Mouse (Mus musculus) hindbrain, embryonic 11.5 days (tissue): ENCODE results near the gene Phlda1. TPM values are rescaled to one million over a fixed set of nuclear protein-coding genes. Genes with fewer than 3 reads are reported as not detected.

Source experiments
- ATAC-seq: fragments of 200-750 bp; cut with Nextera tagmentation; 2 replicates; pipeline ENCODE4 v1.8.0; 2017; ENCODE audit warnings: mild to moderate bottlenecking, moderate TSS enrichment, moderate library complexity; ENCODE audit not compliant: low FRiP score
- DNase-seq: peaks from one replicate; pipeline ENCODE4 v3.0.0-alpha.2; 2015; ENCODE audit warnings: low spot score
- H3K27ac ChIP-seq: fragments of 300-500 bp; sonication (generic); 2 replicates; pipeline ENCODE4 v1.5.1; 2014; ENCODE audit warnings: mild to moderate bottlenecking, low read depth, low read length
- H3K27me3 ChIP-seq: fragments of 300-500 bp; sonication (generic); 2 replicates; pipeline ENCODE4 v1.6.1; 2014; ENCODE audit warnings: mild to moderate bottlenecking, low read length, moderate library complexity, mixed read lengths; ENCODE audit not compliant: control insufficient read depth, insufficient read depth
- H3K36me3 ChIP-seq: fragments of 300-500 bp; sonication (generic); 2 replicates; pipeline ENCODE4 v1.6.1; 2014; ENCODE audit warnings: mild to moderate bottlenecking, low read length, moderate library complexity, mixed read lengths; ENCODE audit not compliant: control insufficient read depth, insufficient read depth
- H3K4me1 ChIP-seq: fragments of 300-500 bp; sonication (generic); replicated peaks from 2 replicates; pipeline ENCODE4 v1.6.1; 2014; ENCODE audit warnings: low read length, mixed read lengths; ENCODE audit not compliant: control insufficient read depth, insufficient read depth
- H3K4me2 ChIP-seq: fragments of 300-500 bp; sonication (generic); replicated peaks from 2 replicates; pipeline ENCODE4 v1.6.1; 2014; ENCODE audit warnings: mild to moderate bottlenecking, low read depth, low read length
- H3K4me3 ChIP-seq: fragments of 300-500 bp; sonication (generic); 2 replicates; pipeline ENCODE4 v1.5.1; 2014; ENCODE audit warnings: low read depth, low read length
- H3K9ac ChIP-seq: fragments of 300-500 bp; sonication (generic); 2 replicates; pipeline ENCODE4 v1.6.1; 2014; ENCODE audit warnings: low read depth, low read length
- H3K9me3 ChIP-seq: fragments of 300-500 bp; sonication (generic); 2 replicates; pipeline ENCODE4 v1.6.1; 2016; ENCODE audit warnings: low read length; ENCODE audit not compliant: control insufficient read depth
- WGBS: fragments of 180-500 bp; shearing (Covaris S2); extraction: QIAGEN DNeasy Blood & Tissue Kit; methylation state at CpG from one replicate; pipeline ENCODE4 v1.1.7; 2014; 5-methylcytosine and 5-hydroxymethylcytosine counted together
- polyA plus RNA-seq: library from polyadenylated mRNA; unstranded; fragments of >200 nt; fragmentation: Nextera tagmentation; extraction: Ambion mirVana; gene quantifications from 2 replicates; pipeline ENCODE4 v1.2.1, GENCODE M21; 2014

The Phlda1 gene
- polyA plus RNA-seq, 1 experiment from 2014 or later, result 30.0 TPM

DNA sequence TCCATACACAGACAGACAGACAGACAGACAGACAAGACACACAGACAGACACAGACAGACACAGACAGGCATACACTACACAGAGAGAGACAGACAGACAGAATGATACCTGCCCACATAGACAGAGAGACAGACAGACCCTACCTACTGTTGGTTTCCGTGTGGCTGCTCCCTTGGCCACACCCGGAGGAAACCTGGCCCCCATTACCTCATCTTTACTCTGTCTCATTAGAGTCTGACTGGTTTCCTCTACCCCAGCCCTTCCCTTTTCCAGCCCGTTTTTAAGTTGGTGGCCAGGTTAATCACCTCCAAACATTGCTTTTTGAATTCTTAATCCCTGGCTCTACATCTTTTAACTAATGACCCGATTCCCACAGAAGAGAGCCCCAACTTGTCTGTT is 22.2 kb downstream of the Phlda1 start:
- WGBS, result 80% methylated on average over 4 of the region's 4 CpGs

DNA sequence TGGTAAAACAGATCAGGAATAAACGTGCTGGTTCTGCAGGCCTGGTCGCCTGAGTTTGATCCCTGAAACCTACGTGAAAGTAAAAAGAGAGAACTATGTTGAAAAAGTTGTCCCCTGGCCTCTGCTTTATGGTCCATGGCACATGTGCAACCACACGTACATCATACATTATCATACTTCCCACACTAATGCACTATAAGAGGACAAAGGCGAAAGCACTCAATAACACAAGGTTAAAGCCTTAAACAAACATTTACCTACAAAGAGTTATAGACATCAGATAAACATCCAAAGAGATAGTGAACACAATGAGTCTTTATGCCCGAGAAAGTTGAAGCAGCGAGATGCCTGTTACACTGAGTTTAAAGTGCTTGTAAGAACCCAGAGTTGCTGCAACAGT is 24.3 kb downstream of the Phlda1 start:
- Histone ChIP-seq H3K4me2 (no peak overlapping the region), H3K9ac (no peak overlapping the region), H3K36me3 (no peaks in the 10 kb centered on the region), H3K9me3 (no peaks in the 10 kb centered on the region), H3K4me1 (no peaks in the 10 kb centered on the region), H3K4me3 (no peak overlapping the region), H3K27ac (no peak overlapping the region), H3K27me3 (no peaks in the 10 kb centered on the region)
- ATAC-seq, result no peak
- DNase-seq, result no peak
- 87% methylated on average over 7 of the region's 7 CpGs for WGBS

More for the DNA sequence above, 22.2 kb downstream of the Phlda1 start:
- no peak overlapping the region for H3K4me2 ChIP-seq
- H3K4me3 ChIP-seq, result no peak overlapping the region
- no peaks in the 10 kb centered on the region for H3K9me3 ChIP-seq
- no peak for ATAC-seq
- H3K27ac ChIP-seq, result no peak overlapping the region
- no peaks in the 10 kb centered on the region for H3K36me3 ChIP-seq
- no peak overlapping the region for H3K9ac ChIP-seq
- no peak for DNase-seq
- H3K27me3 ChIP-seq, result no peaks in the 10 kb centered on the region
- H3K4me1 ChIP-seq, result no peaks in the 10 kb centered on the region

DNA sequence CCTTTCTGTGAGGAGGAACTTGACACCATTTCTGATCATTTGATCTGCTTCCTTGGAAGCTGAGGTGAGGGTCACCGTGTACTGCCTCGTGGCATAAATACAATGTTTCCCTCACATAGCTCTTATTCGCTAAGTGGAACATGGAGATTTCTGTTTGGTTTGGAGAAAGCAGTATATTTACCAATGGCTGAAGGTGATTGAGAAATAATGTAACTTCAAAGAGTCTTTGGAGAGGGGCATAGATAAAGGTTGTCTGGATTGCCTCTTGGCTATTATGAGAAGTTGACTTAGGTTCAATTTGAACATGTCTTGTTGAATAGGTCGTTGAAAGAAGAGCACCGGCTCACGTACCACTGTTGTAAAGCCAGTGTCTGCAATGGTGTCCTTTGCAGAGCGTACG is 28.6 kb downstream of the Phlda1 start:
- Histone ChIP-seq H3K36me3 (no peaks in the 10 kb centered on the region), H3K9me3 (no peaks in the 10 kb centered on the region), H3K9ac (no peak overlapping the region), H3K27me3 (no peaks in the 10 kb centered on the region), H3K4me2 (no peak overlapping the region), H3K27ac (no peak overlapping the region), H3K4me1 (no peaks in the 10 kb centered on the region; the same call in 1 of the 2 replicates), H3K4me3 (no peak overlapping the region)
- WGBS, result 73% methylated on average over 8 of the region's 8 CpGs
- DNase-seq (no peak), ATAC-seq (no peak)

DNA sequence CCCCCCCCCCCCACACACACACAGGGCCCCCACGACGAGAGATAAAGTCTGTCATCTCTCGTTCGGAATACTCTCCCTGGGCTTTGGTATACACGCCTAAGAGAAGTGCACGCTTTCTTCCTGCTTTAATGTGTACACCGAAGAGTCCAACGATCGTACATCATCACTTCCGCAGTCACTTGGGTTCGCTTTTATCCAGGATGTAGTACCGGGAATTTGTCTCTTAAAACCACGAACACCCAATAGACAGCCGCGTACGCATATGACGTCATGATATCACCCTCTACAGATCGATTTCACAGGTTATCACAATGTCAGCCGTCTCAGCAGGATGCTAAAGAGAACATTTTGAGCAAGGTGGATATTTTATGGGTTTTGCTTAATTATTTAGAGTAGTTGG is 31.3 kb downstream of the Phlda1 start:
- no peak for ATAC-seq
- Histone ChIP-seq H3K27ac (no peak overlapping the region), H3K27me3 (no peaks in the 10 kb centered on the region), H3K4me2 (no peak overlapping the region), H3K9me3 (no peaks in the 10 kb centered on the region), H3K9ac (no peak overlapping the region), H3K36me3 (no peaks in the 10 kb centered on the region), H3K4me1 (no peaks in the 10 kb centered on the region; the same call in 1 of the 2 replicates), H3K4me3 (no peak overlapping the region)
- no peak for DNase-seq
- WGBS, result 92% methylated on average over 19 of the region's 19 CpGs

DNA sequence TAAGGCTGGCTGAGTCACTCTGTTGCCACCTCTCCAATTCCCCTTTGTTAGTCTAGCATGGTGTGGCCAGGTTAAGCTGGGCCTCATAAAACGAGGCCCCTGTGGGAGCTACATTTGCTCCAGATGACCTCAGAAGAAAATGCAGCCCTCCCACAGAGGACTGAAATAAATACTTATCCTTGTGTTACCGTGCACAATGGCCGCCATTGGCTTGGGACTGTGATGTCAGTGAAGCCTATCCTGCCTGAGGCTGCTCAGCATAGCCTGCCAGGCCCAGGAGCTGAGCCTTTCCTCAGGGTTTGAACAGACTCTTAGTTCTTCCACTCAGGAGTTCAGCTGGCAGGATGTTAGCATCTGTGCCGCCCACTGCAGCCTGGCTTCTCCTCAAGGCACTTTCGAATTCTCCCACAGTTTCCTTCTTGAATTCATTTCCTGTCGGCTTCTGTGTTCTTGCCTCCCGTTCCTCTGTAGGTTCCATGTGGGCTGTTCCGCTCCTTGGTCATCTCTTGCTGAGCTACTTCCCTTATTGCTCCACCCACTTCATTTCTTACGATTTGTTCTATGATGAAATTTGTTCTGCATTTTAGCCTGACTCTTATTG is 33.7 kb downstream of the Phlda1 start:
- ATAC-seq (peak; percentile 61; the same call in 1 of the 2 replicates), DNase-seq (no peak)
- H3K27me3 ChIP-seq, result no peaks in the 10 kb centered on the region
- no peaks in the 10 kb centered on the region; the same call in none of the 2 replicates for H3K4me1 ChIP-seq
- no peaks in the 10 kb centered on the region for H3K9me3 ChIP-seq
- no peak overlapping the region for H3K4me2 ChIP-seq
- no peak overlapping the region for H3K9ac ChIP-seq
- H3K36me3 ChIP-seq, result no peaks in the 10 kb centered on the region
- no peak overlapping the region for H3K4me3 ChIP-seq
- 44% methylated on average over 9 of the region's 9 CpGs for WGBS
- peak overlapping the region; percentile 6; the same call in 1 of the 2 replicates for H3K27ac ChIP-seq

DNA sequence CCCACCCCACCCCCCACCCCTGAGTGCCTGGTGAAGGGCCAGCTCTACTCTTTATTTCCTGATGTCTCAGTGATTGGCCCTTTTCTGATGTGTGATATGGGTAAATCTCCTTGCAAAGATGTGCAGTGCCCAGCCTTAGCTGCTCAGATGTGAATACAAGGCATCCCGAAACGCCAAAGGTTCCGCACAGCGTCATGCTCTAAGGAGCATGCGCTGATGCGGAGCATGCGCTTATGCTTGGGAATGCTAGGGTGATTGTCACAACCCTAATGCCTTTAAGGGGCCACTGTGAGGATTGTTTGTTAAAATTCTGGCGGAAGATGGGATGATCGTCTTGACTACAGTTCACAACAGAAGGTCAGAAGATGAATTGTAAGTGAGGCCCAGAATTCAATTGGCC is 34.6 kb downstream of the Phlda1 start:
- H3K27ac ChIP-seq, result no peak overlapping the region
- no peaks in the 10 kb centered on the region for H3K36me3 ChIP-seq
- 72% methylated on average over 9 of the region's 9 CpGs for WGBS
- H3K27me3 ChIP-seq, result no peaks in the 10 kb centered on the region
- DNase-seq, result no peak
- no peaks in the 10 kb centered on the region; the same call in none of the 2 replicates for H3K4me1 ChIP-seq
- H3K4me3 ChIP-seq, result no peak overlapping the region
- no peaks in the 10 kb centered on the region for H3K9me3 ChIP-seq
- H3K4me2 ChIP-seq, result no peak overlapping the region
- H3K9ac ChIP-seq, result no peak overlapping the region
- ATAC-seq, result no peak

DNA sequence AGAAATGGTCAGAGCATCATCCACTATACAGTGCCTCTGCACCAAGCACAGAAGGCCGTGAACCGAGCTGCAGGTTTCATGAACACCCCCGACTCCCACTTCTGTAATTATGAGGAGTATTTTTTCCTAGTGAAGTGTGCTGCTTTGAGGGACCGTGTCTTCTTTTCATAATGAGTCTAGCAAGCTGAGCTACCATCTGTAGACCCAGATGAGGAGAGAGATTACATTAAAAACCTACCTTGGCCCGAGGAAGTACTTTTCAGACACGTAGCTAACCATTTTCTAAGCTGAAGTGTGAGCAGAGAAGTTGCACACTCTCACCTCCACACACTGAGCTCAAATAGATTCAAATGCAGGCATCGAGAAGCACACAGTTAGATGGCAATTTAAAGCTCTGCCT is 37.0 kb downstream of the Phlda1 start:
- WGBS, result 88% methylated on average over 7 of the region's 7 CpGs
- Histone ChIP-seq H3K9me3 (no peaks in the 10 kb centered on the region), H3K4me3 (no peak overlapping the region), H3K9ac (no peak overlapping the region), H3K36me3 (no peaks in the 10 kb centered on the region), H3K4me1 (no peaks in the 10 kb centered on the region; the same call in none of the 2 replicates), H3K4me2 (no peak overlapping the region), H3K27ac (no peak overlapping the region), H3K27me3 (no peaks in the 10 kb centered on the region)
- DNase-seq (no peak), ATAC-seq (no peak)

DNA sequence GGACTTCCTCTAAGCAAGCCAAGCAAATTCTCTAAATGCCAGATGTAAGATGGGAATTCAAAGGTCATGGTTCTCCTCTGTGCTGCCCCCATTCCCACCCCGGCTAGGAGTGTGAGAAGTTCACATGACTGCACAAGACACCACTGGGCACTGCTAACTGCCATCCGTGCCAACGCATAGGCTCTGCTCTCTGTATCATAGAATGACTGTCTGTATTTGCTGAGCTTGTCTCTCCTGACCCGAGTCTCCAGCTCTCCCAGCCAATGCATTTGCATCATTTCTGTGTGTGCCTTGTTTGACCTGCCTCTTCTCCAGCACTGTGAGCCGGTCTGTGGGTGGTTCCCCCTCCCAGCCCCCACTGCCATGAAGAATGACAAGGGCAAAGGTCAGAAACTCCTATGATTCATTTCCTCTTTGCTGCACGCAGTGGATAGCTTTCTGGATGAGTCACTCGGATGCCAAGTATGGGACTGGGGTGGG is 37.7 kb downstream of the Phlda1 start:
- no peaks in the 10 kb centered on the region for H3K36me3 ChIP-seq
- no peaks in the 10 kb centered on the region for H3K27me3 ChIP-seq
- H3K4me3 ChIP-seq, result no peak overlapping the region
- H3K4me1 ChIP-seq, result no peaks in the 10 kb centered on the region; the same call in none of the 2 replicates
- ATAC-seq, result peak; percentile 30; the same call in 1 of the 2 replicates
- no peak overlapping the region for H3K4me2 ChIP-seq
- H3K9ac ChIP-seq, result no peak overlapping the region
- WGBS, result 29% methylated on average over 7 of the region's 7 CpGs
- no peaks in the 10 kb centered on the region for H3K9me3 ChIP-seq
- DNase-seq, result no peak
- H3K27ac ChIP-seq, result no peak overlapping the region

DNA sequence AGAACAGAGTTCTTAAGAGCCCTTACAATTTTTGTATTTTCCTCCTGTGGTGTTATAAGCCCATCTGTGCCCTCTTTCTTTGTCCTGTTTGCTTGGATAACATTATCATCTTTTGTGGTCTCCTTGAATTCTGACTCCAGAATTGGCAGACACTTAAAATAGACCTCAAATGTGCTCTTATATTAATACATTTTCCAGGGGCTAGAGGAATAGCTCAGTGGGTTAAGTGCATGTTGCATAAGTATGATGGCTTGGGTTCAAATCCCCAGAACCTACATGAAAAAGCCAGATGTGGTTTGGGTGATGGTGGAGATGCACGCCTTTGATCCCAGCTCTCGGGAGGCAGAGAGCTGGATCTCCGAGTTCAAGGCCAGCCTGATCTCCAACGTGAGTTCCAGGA is 38.2 kb downstream of the Phlda1 start:
- Histone ChIP-seq H3K4me2 (no peak overlapping the region), H3K4me3 (no peak overlapping the region), H3K27me3 (no peaks in the 10 kb centered on the region), H3K9me3 (no peaks in the 10 kb centered on the region), H3K4me1 (no peaks in the 10 kb centered on the region; the same call in none of the 2 replicates), H3K9ac (no peak overlapping the region), H3K27ac (no peak overlapping the region), H3K36me3 (no peaks in the 10 kb centered on the region)
- DNase-seq (no peak), ATAC-seq (no peak)
- 71% methylated on average over 4 of the region's 4 CpGs for WGBS
